In genomic region chr9:104828646-104829045, GRCm38 (mm10) we compare ENCODE assay signal across 19 mouse cellular contexts.
"Had no signal": no experiment of that assay in that cellular context is flagged by ENCODE, and none has a peak within 500 bp of the region (broad histone marks: within the 10 kb centered on the region; RNA-seq: fewer than 3 reads in every experiment).

No protein-coding gene starts in this region.

- H3K27me3 ChIP-seq: lung, embryonic 15.5 days; megakaryocyte, embryonic 14.5 days; midbrain, embryonic 13.5 days; midbrain, embryonic 15.5 days; neural tube, embryonic 12.5 days; stomach, embryonic 15.5 days had no signal

- H3K9ac ChIP-seq: liver, postnatal 0 days; lung, embryonic 15.5 days; midbrain, embryonic 13.5 days; midbrain, embryonic 15.5 days; neural tube, embryonic 12.5 days; stomach, embryonic 15.5 days had no signal

- ATAC-seq: liver, postnatal 0 days; lung, postnatal 0 days; midbrain, embryonic 13.5 days; midbrain, embryonic 15.5 days had no signal

- DNase-seq: liver, postnatal 0 days; lung, adult 2 months; lung, postnatal 14 days; lung, postnatal 36 days; retina, postnatal 1 day; right cerebral cortex, postnatal 14 days; thymus, adult 2 months; thymus, postnatal 25 days; thymus, postnatal 4 days had no signal

- H3K4me2 ChIP-seq: lung, embryonic 15.5 days; midbrain, embryonic 11.5 days; midbrain, embryonic 13.5 days; midbrain, embryonic 15.5 days; neural tube, embryonic 12.5 days; stomach, embryonic 15.5 days had no signal

- H3K4me1 ChIP-seq: lung, embryonic 15.5 days; megakaryocyte, embryonic 14.5 days; midbrain, embryonic 13.5 days; midbrain, embryonic 15.5 days; neural tube, embryonic 12.5 days; stomach, embryonic 15.5 days had no signal

- H3K36me3 ChIP-seq: lung, embryonic 15.5 days; midbrain, embryonic 13.5 days; midbrain, embryonic 15.5 days; neural tube, embryonic 12.5 days; stomach, embryonic 15.5 days had no signal

- H3K27ac ChIP-seq: lung, embryonic 15.5 days; macrophage; midbrain, embryonic 13.5 days; midbrain, embryonic 15.5 days; neural tube, embryonic 12.5 days; stomach, embryonic 15.5 days; stomach, postnatal 0 days had no signal

- H3K4me3 ChIP-seq: lung, embryonic 15.5 days; megakaryocyte, embryonic 14.5 days; midbrain, embryonic 13.5 days; midbrain, embryonic 15.5 days; neural tube, embryonic 12.5 days; stomach, embryonic 15.5 days had no signal

- H3K9me3 ChIP-seq: lung, embryonic 15.5 days; megakaryocyte, embryonic 14.5 days; midbrain, embryonic 13.5 days; midbrain, embryonic 15.5 days; neural tube, embryonic 12.5 days; stomach, embryonic 15.5 days had no signal
